Mouse (Mus musculus) spleen, adult 2 months (tissue): ENCODE results near the gene Cntnap2.

Experiments
- CTCF ChIP-seq: fragments of 200-500 bp; IDR thresholded peaks from 2 replicates; pipeline ENCODE4 v1.5.1; 2011; ENCODE audit warnings: mild to moderate bottlenecking, inconsistent platforms; ENCODE audit not compliant: insufficient read depth, insufficient read length, insufficient replicate concordance; ENCODE audit errors: extremely low read depth
- POLR2A ChIP-seq: fragments of 200-500 bp; IDR thresholded peaks from 2 replicates; pipeline ENCODE4 v1.6.1; 2011; ENCODE audit warnings: low read depth, low read length, inconsistent platforms

- TF ChIP-seq CTCF, result no peak
- TF ChIP-seq POLR2A, result no peak
Measured at GRCm38 (mm10) chr6:45938263-45938662, 879.1 kb downstream of the Cntnap2 start.
